Mouse (Mus musculus) lung, embryonic 14.5 days (tissue): ENCODE results near the gene Tbl3. TPM values are rescaled to one million over a fixed set of nuclear protein-coding genes. Genes with fewer than 3 reads are reported as not detected.

Source experiments
- ATAC-seq: fragments of 200-750 bp; cut with Nextera tagmentation; 2 replicates; pipeline ENCODE4 v1.8.0; 2017; ENCODE audit warnings: mild to moderate bottlenecking, moderate TSS enrichment, moderate library complexity; ENCODE audit not compliant: insufficient read depth
- DNase-seq: peaks from one replicate; pipeline ENCODE4 v3.0.0-alpha.2; 2015
- H3K27ac ChIP-seq: fragments of 300-500 bp; sonication (generic); 2 replicates; pipeline ENCODE4 v1.5.1; 2014; ENCODE audit warnings: low read depth, mild to moderate bottlenecking, moderate library complexity
- H3K27me3 ChIP-seq: fragments of 300-500 bp; sonication (generic); 2 replicates; pipeline ENCODE4 v1.6.1; 2014; ENCODE audit warnings: low read length, control low read depth; ENCODE audit not compliant: insufficient read depth
- H3K36me3 ChIP-seq: fragments of 300-500 bp; sonication (generic); 2 replicates; pipeline ENCODE4 v1.6.1; 2014; ENCODE audit warnings: control low read depth; ENCODE audit not compliant: insufficient read depth
- H3K4me1 ChIP-seq: fragments of 300-500 bp; sonication (generic); 2 replicates; pipeline ENCODE4 v1.6.1; 2014; ENCODE audit warnings: antibody characterized with exemption, control low read depth; ENCODE audit not compliant: insufficient read depth
- H3K4me2 ChIP-seq: fragments of 300-500 bp; sonication (generic); 2 replicates; pipeline ENCODE4 v1.6.1; 2014; ENCODE audit warnings: mild to moderate bottlenecking
- H3K4me3 ChIP-seq: fragments of 300-500 bp; sonication (generic); 2 replicates; pipeline ENCODE4 v1.5.1; 2014; ENCODE audit warnings: low read depth, low read length
- H3K9ac ChIP-seq: fragments of 300-500 bp; sonication (generic); 2 replicates; pipeline ENCODE4 v1.6.1; 2014
- H3K9me3 ChIP-seq: fragments of 300-500 bp; sonication (generic); 2 replicates; pipeline ENCODE4 v1.6.1; 2016; ENCODE audit warnings: low read depth, low read length, control low read depth
- CTCF ChIP-seq: IDR thresholded peaks from 2 replicates; pipeline ENCODE4 v1.5.1; 2016; ENCODE audit warnings: antibody characterized with exemption, low read depth
- WGBS: fragments of 180-500 bp; shearing (Covaris S2); extraction: QIAGEN DNeasy Blood & Tissue Kit; methylation state at CpG from one replicate; pipeline ENCODE4 v1.1.7; 2014; 5-methylcytosine and 5-hydroxymethylcytosine counted together
- polyA plus RNA-seq: library from polyadenylated mRNA; unstranded; fragments of >200 nt; fragmentation: Nextera tagmentation; extraction: Ambion mirVana; gene quantifications from 2 replicates; pipeline ENCODE4 v1.2.1, GENCODE M21; 2014

Gene Tbl3
- polyA plus RNA-seq, 1 experiment from 2014 or later = 112 TPM

GRCm38 (mm10) chr17:24734513-24734912 is 27.1 kb upstream of the Tbl3 start:
- ATAC-seq (no peak), DNase-seq (no peak)
- no peak overlapping the region for H3K4me3 ChIP-seq
- peaks cover 11% of the 10 kb centered on the region for H3K4me1 ChIP-seq
- no peak overlapping the region for H3K9ac ChIP-seq
- no peaks in the 10 kb centered on the region for H3K9me3 ChIP-seq
- WGBS = 78% methylated on average over 1 of the region's 1 CpGs
- H3K36me3 ChIP-seq = no peaks in the 10 kb centered on the region
- TF ChIP-seq CTCF = no peak
- no peaks in the 10 kb centered on the region for H3K27me3 ChIP-seq
- H3K4me2 ChIP-seq = no peak overlapping the region
- no peak overlapping the region for H3K27ac ChIP-seq

- Histone ChIP-seq H3K27ac (no peak overlapping the region), H3K36me3 (no peaks in the 10 kb centered on the region), H3K4me1 (peaks cover 11% of the 10 kb centered on the region), H3K4me3 (no peak overlapping the region), H3K27me3 (no peaks in the 10 kb centered on the region), H3K4me2 (no peak overlapping the region), H3K9ac (no peak overlapping the region), H3K9me3 (no peaks in the 10 kb centered on the region)
- ATAC-seq (no peak), DNase-seq (no peak)
- WGBS = 87% methylated on average over 21 of the region's 21 CpGs
- no peak for TF ChIP-seq CTCF
Measured at GRCm38 (mm10) chr17:24733434-24734050, 26.1 kb upstream of the Tbl3 start.

- Histone ChIP-seq H3K27me3 (no peaks in the 10 kb centered on the region), H3K4me2 (no peak overlapping the region), H3K9ac (no peak overlapping the region), H3K36me3 (no peaks in the 10 kb centered on the region), H3K4me1 (peaks cover 10% of the 10 kb centered on the region), H3K9me3 (no peaks in the 10 kb centered on the region), H3K27ac (no peak overlapping the region), H3K4me3 (no peak overlapping the region)
- DNase-seq (no peak), ATAC-seq (no peak)
- 78% methylated on average over 12 of the region's 12 CpGs for WGBS
- no peak for TF ChIP-seq CTCF
Measured at GRCm38 (mm10) chr17:24732233-24732935, 24.9 kb upstream of the Tbl3 start.

- TF ChIP-seq CTCF = no peak
- no peaks in the 10 kb centered on the region for H3K36me3 ChIP-seq
- H3K27me3 ChIP-seq = no peaks in the 10 kb centered on the region
- H3K4me3 ChIP-seq = no peak overlapping the region
- no peak overlapping the region for H3K27ac ChIP-seq
- no peak overlapping the region for H3K9ac ChIP-seq
- no peak overlapping the region for H3K4me2 ChIP-seq
- DNase-seq = no peak
- WGBS = 77% methylated on average over 14 of the region's 14 CpGs
- ATAC-seq = no peak
- H3K4me1 ChIP-seq = peaks cover under 1% of the 10 kb centered on the region
- no peaks in the 10 kb centered on the region for H3K9me3 ChIP-seq
Measured at GRCm38 (mm10) chr17:24730787-24731186, 23.3 kb upstream of the Tbl3 start.

GRCm38 (mm10) chr17:24729067-24729466 is 21.6 kb upstream of the Tbl3 start:
- H3K27me3 ChIP-seq = no peaks in the 10 kb centered on the region
- DNase-seq (peak; percentile 62), ATAC-seq (no peak)
- no peaks in the 10 kb centered on the region for H3K36me3 ChIP-seq
- TF ChIP-seq CTCF = no peak
- no peak overlapping the region for H3K4me3 ChIP-seq
- H3K9me3 ChIP-seq = no peaks in the 10 kb centered on the region
- no peak overlapping the region for H3K9ac ChIP-seq
- H3K4me1 ChIP-seq = no peaks in the 10 kb centered on the region
- H3K4me2 ChIP-seq = no peak overlapping the region
- H3K27ac ChIP-seq = no peak overlapping the region
- WGBS = 52% methylated on average over 6 of the region's 6 CpGs

GRCm38 (mm10) chr17:24728184-24728583 is 20.7 kb upstream of the Tbl3 start:
- Histone ChIP-seq H3K4me1 (0 out of 2 replicates have a peak, but pooled peaks cover 2% of the 10 kb centered on the region), H3K36me3 (no peaks in the 10 kb centered on the region), H3K4me2 (no peak overlapping the region), H3K27me3 (no peaks in the 10 kb centered on the region), H3K4me3 (no peak overlapping the region), H3K9me3 (no peaks in the 10 kb centered on the region), H3K9ac (no peak overlapping the region), H3K27ac (no peak overlapping the region)
- WGBS = 58% methylated on average over 17 of the region's 17 CpGs
- DNase-seq (no peak), ATAC-seq (no peak)
- TF ChIP-seq CTCF = no peak

- no peaks in the 10 kb centered on the region for H3K27me3 ChIP-seq
- DNase-seq (no peak), ATAC-seq (no peak)
- H3K4me2 ChIP-seq = no peak within 1 kb of the TSS
- no peak within 1 kb of the TSS for H3K27ac ChIP-seq
- TF ChIP-seq CTCF = no peak
- 69% methylated on average over 2 of the region's 2 CpGs for WGBS
- no peaks in the 10 kb centered on the region for H3K9me3 ChIP-seq
- H3K4me3 ChIP-seq = no peak within 1 kb of the TSS
- H3K4me1 ChIP-seq = 0 out of 2 replicates have a peak, but pooled peaks cover 2% of the 10 kb centered on the region
- no peak within 1 kb of the TSS for H3K9ac ChIP-seq
- peaks cover 2% of the 10 kb centered on the region for H3K36me3 ChIP-seq
Measured at GRCm38 (mm10) chr17:24727618-24728017, 20.2 kb upstream of the Tbl3 start, which contains the start of gene Rpl3l. Gene Rpl3l, plus strand, starts transcription at chr17:24727820.
